Mouse (Mus musculus) MEL (cell line): Measurements from ENCODE around the gene Slc30a4. TPM values are rescaled to one million over a fixed set of nuclear protein-coding genes. Genes with fewer than 3 reads are reported as not detected.

Experiments
- DNase-seq: peaks from one replicate; pipeline ENCODE4 v3.0.0; 2011; ENCODE audit warnings: low read depth, low spot score
- H3K27ac ChIP-seq: 2 replicates; pipeline ENCODE4 v1.5.1; 2012; ENCODE audit warnings: low read depth, mild to moderate bottlenecking, control low read depth, low read length, moderate library complexity; ENCODE audit not compliant: control insufficient read depth
- H3K27me3 ChIP-seq, 2 experiments: fragments of 150-350 bp in 1 of 2; sonication (generic) in 1 of 2; 2 replicates each; pipeline ENCODE4 v1.6.1; 2012; ENCODE audit warnings: low read length in 2 of 2, mild to moderate bottlenecking in 2 of 2, improper control_type of control experiment in 1 of 2, moderate library complexity in 1 of 2; ENCODE audit not compliant: insufficient read depth in 2 of 2, control insufficient read depth in 1 of 2
- H3K36me3 ChIP-seq, 2 experiments: 2 replicates each; pipeline ENCODE4 v1.6.1; 2012 to 2014; ENCODE audit warnings: low read length in 2 of 2, improper control_type of control experiment in 1 of 2, inconsistent platforms in 1 of 2, mild to moderate bottlenecking in 1 of 2; ENCODE audit not compliant: insufficient read depth in 2 of 2, control insufficient read depth in 1 of 2
- H3K4me1 ChIP-seq, 2 experiments: fragments of 150-350 bp in 1 of 2; sonication (generic) in 1 of 2; 2 replicates each; pipeline ENCODE4 v1.6.1; 2012; ENCODE audit warnings: low read length in 2 of 2, improper control_type of control experiment in 1 of 2, mild to moderate bottlenecking in 1 of 2; ENCODE audit not compliant: insufficient read depth in 2 of 2, control insufficient read depth in 1 of 2
- H3K4me3 ChIP-seq, 2 experiments: fragments of 150-350 bp in 1 of 2; sonication (generic) in 1 of 2; 2 replicates each; pipeline ENCODE4 v1.5.1; 2012; ENCODE audit warnings: low read depth in 2 of 2, low read length in 2 of 2, mild to moderate bottlenecking in 2 of 2, moderate library complexity in 2 of 2, control low read depth in 1 of 2, improper control_type of control experiment in 1 of 2; ENCODE audit not compliant: control insufficient read depth in 1 of 2, insufficient read depth in 1 of 2
- H3K79me2 ChIP-seq: 2 replicates; pipeline ENCODE4 v1.6.1; 2012; ENCODE audit warnings: mild to moderate bottlenecking, low read length, moderate library complexity; ENCODE audit not compliant: control insufficient read depth, poor library complexity, insufficient read depth
- H3K9ac ChIP-seq: 2 replicates; pipeline ENCODE4 v1.6.1; 2012; ENCODE audit warnings: low read depth, mild to moderate bottlenecking, control low read depth, low read length, moderate library complexity; ENCODE audit not compliant: control insufficient read depth, poor library complexity, severe bottlenecking
- H3K9me3 ChIP-seq: fragments of 150-350 bp; sonication (generic); replicated peaks from 2 replicates; pipeline ENCODE4 v1.6.1; 2012; ENCODE audit warnings: mild to moderate bottlenecking, low read length, improper control_type of control experiment, moderate library complexity; ENCODE audit not compliant: insufficient read depth
- BHLHE40 ChIP-seq: IDR thresholded peaks from 2 replicates; pipeline ENCODE4 v1.6.1; 2012; ENCODE audit warnings: low read depth, mild to moderate bottlenecking, inconsistent platforms, low read length, improper control_type of control experiment, borderline replicate concordance
- CHD1 ChIP-seq: IDR thresholded peaks from 2 replicates; pipeline ENCODE4 v1.6.1; 2012; ENCODE audit warnings: low read depth, mild to moderate bottlenecking, inconsistent platforms, low read length, improper control_type of control experiment
- E2F4 ChIP-seq: IDR thresholded peaks from 2 replicates; pipeline ENCODE4 v1.6.1; 2011; ENCODE audit warnings: low read depth, low read length, improper control_type of control experiment, borderline replicate concordance
- ELF1 ChIP-seq: IDR thresholded peaks from 2 replicates; pipeline ENCODE4 v1.6.1; 2014; ENCODE audit warnings: low read depth, mild to moderate bottlenecking, inconsistent platforms, low read length, improper control_type of control experiment, moderate library complexity
- EP300 ChIP-seq, 2 experiments: IDR thresholded peaks; 2 replicates each; pipeline ENCODE4 v1.6.1; 2011; ENCODE audit warnings: improper control_type of control experiment in 2 of 2, low read length in 2 of 2, low read depth in 1 of 2, mild to moderate bottlenecking in 1 of 2
- GABPA ChIP-seq: IDR thresholded peaks from 2 replicates; pipeline ENCODE4 v1.6.1; 2012; ENCODE audit warnings: low read depth, mild to moderate bottlenecking, inconsistent platforms, low read length, improper control_type of control experiment, moderate library complexity
- KAT2A ChIP-seq: conservative IDR thresholded peaks from 2 replicates; pipeline ENCODE4 v1.6.1; 2012; ENCODE audit warnings: low read depth, low read length, improper control_type of control experiment, inconsistent platforms
- MAX ChIP-seq: IDR thresholded peaks from 2 replicates; pipeline ENCODE4 v1.6.1; 2011; ENCODE audit warnings: low read length, improper control_type of control experiment
- MAZ ChIP-seq: IDR thresholded peaks from 2 replicates; pipeline ENCODE4 v1.6.1; 2012; ENCODE audit warnings: low read depth, mild to moderate bottlenecking, inconsistent platforms, low read length, improper control_type of control experiment
- MEF2A ChIP-seq: IDR thresholded peaks from 2 replicates; pipeline ENCODE4 v1.6.1; 2014; ENCODE audit warnings: low read depth, mild to moderate bottlenecking, inconsistent platforms, low read length, improper control_type of control experiment; ENCODE audit not compliant: poor library complexity, insufficient replicate concordance, severe bottlenecking; ENCODE audit errors: extremely low read depth
- MYB ChIP-seq: IDR thresholded peaks from 2 replicates; pipeline ENCODE4 v1.6.1; 2011; ENCODE audit warnings: mild to moderate bottlenecking, low read depth, low read length, improper control_type of control experiment
- POLR2A ChIP-seq, 2 experiments: IDR thresholded peaks; 2 replicates each; pipeline ENCODE4 v1.6.1; 2011 to 2012; ENCODE audit warnings: low read length in 2 of 2, mild to moderate bottlenecking in 2 of 2, control low read depth in 1 of 2, improper control_type of control experiment in 1 of 2, low read depth in 1 of 2, moderate library complexity in 1 of 2; ENCODE audit not compliant: control insufficient read depth in 1 of 2, insufficient read depth in 1 of 2, poor library complexity in 1 of 2
- POLR2AphosphoS2 ChIP-seq: IDR thresholded peaks from 2 replicates; pipeline ENCODE4 v1.6.1; 2011; ENCODE audit warnings: low read length, improper control_type of control experiment
- RCOR1 ChIP-seq: IDR thresholded peaks from 2 replicates; pipeline ENCODE4 v1.6.1; 2012; ENCODE audit warnings: low read depth, mild to moderate bottlenecking, inconsistent platforms, low read length, improper control_type of control experiment
- TBP ChIP-seq: IDR thresholded peaks from 2 replicates; pipeline ENCODE4 v1.8.0; 2011; ENCODE audit warnings: low read depth, low read length, improper control_type of control experiment
- TCF12 ChIP-seq: IDR thresholded peaks from 2 replicates; pipeline ENCODE4 v1.6.1; 2014; ENCODE audit warnings: low read depth, mild to moderate bottlenecking, inconsistent platforms, low read length, improper control_type of control experiment, moderate library complexity
- ZC3H11A ChIP-seq: IDR thresholded peaks from 2 replicates; pipeline ENCODE4 v1.6.1; 2012; ENCODE audit warnings: low read depth, mild to moderate bottlenecking, inconsistent platforms, low read length, improper control_type of control experiment
- ZKSCAN1 ChIP-seq: IDR thresholded peaks from 2 replicates; pipeline ENCODE4 v1.6.1; 2012; ENCODE audit warnings: low read depth, mild to moderate bottlenecking, inconsistent platforms, low read length, improper control_type of control experiment, moderate library complexity
- ZMIZ1 ChIP-seq: IDR thresholded peaks from 2 replicates; pipeline ENCODE4 v1.6.1; 2012; ENCODE audit warnings: low read depth, mild to moderate bottlenecking, inconsistent platforms, low read length, improper control_type of control experiment, moderate library complexity
- polyA plus RNA-seq, 2 experiments: library from polyadenylated mRNA; stranded (reverse) in 1 of 2; unstranded in 1 of 2; fragments of >175 nt in 1 of 2; fragments of >200 nt in 1 of 2; gene quantifications; 2 replicates each; pipeline versions ENCODE4 v1.2.1 to v1.2.4; 2012; ENCODE audit warnings: low replicate concordance in 2 of 2, low read depth in 1 of 2; ENCODE audit not compliant: insufficient read length in 2 of 2, insufficient read depth in 1 of 2, missing spikeins in 1 of 2
- total RNA-seq: library from RNA; depleted of rRNA; stranded (reverse); fragments of 300-350 nt; gene quantifications from 2 replicates; pipeline ENCODE4 v1.2.3, GENCODE M21; 2012

Gene Slc30a4
- total and polyA plus RNA-seq, 3 experiments, result not detected

- TF ChIP-seq GABPA (no peak), ZMIZ1 (0 out of 2 replicates have a peak, but pooled peaks have one; percentile 60), CHD1 (no peak), RCOR1 (no peak), MAZ (peak; percentile 76), KAT2A (peak; percentile 43; the same call in 1 of the 2 replicates), POLR2AphosphoS2 (peak; percentile 42; the same call in 1 of the 2 replicates), POLR2A (IDR thresholded peaks at IDR 0.05; ENCODE audit: control insufficient read depth in 1 of 2, insufficient read depth in 1 of 2, low read depth in 1 of 2, low read length in 2 of 2, poor library complexity in 1 of 2) (peak; percentile 67 to 84; a peak in 3 of 4 replicates), TCF12 (peak; percentile 61), BHLHE40 (no peak), ELF1 (peak; percentile 91), ZKSCAN1 (no peak)
- TF ChIP-seq, all 39 proteins: peak for 18
These were observed 35.7 kb upstream of the Slc30a4 start, which contains the start of gene Bloc1s6 (continued) for GRCm38 (mm10) chr2:122737894-122738830.

- Histone ChIP-seq H3K4me1 (no peaks in the 10 kb centered on the region), H3K36me3 (no peaks in the 10 kb centered on the region), H3K9me3 (no peaks in the 10 kb centered on the region), H3K9ac (no peak overlapping the region), H3K79me2 (no peaks in the 10 kb centered on the region), H3K4me3 (no peak overlapping the region), H3K27ac (no peak overlapping the region), H3K27me3 (peaks cover 0 to 2% of the 10 kb centered on the region in 2 experiments; a peak in 3 of 4 replicates)
- no peak for TF ChIP-seq MEF2A
- no peak for TF ChIP-seq TCF12
- TF ChIP-seq ZC3H11A, result no peak
- TF ChIP-seq GABPA, result no peak
- TF ChIP-seq ELF1, result no peak
- TF ChIP-seq MAX, result no peak
- no peak for TF ChIP-seq E2F4
- no peak for TF ChIP-seq EP300 (IDR thresholded peaks at IDR 0.05; ENCODE audit: low read depth in 1 of 2, low read length in 2 of 2)
- no peak for TF ChIP-seq TBP
- no peak for TF ChIP-seq MYB
- DNase-seq, result no peak
These were observed 29.0 kb upstream of the Slc30a4 start for GRCm38 (mm10) chr2:122731456-122731855.
